Mouse (Mus musculus) olfactory bulb, adult 2 months (tissue): ENCODE measurements around the gene Ppox.

Experiments
- CTCF ChIP-seq: fragments of 200-500 bp; IDR thresholded peaks from 2 replicates; pipeline ENCODE4 v1.5.1; 2012; ENCODE audit warnings: low read depth, mild to moderate bottlenecking, low read length, moderate library complexity; ENCODE audit not compliant: insufficient read depth
- POLR2A ChIP-seq: fragments of 200-500 bp; IDR thresholded peaks from 2 replicates; pipeline ENCODE4 v1.6.1; 2012; ENCODE audit warnings: mild to moderate bottlenecking, low read depth, low read length, moderate library complexity; ENCODE audit not compliant: insufficient read depth

DNA sequence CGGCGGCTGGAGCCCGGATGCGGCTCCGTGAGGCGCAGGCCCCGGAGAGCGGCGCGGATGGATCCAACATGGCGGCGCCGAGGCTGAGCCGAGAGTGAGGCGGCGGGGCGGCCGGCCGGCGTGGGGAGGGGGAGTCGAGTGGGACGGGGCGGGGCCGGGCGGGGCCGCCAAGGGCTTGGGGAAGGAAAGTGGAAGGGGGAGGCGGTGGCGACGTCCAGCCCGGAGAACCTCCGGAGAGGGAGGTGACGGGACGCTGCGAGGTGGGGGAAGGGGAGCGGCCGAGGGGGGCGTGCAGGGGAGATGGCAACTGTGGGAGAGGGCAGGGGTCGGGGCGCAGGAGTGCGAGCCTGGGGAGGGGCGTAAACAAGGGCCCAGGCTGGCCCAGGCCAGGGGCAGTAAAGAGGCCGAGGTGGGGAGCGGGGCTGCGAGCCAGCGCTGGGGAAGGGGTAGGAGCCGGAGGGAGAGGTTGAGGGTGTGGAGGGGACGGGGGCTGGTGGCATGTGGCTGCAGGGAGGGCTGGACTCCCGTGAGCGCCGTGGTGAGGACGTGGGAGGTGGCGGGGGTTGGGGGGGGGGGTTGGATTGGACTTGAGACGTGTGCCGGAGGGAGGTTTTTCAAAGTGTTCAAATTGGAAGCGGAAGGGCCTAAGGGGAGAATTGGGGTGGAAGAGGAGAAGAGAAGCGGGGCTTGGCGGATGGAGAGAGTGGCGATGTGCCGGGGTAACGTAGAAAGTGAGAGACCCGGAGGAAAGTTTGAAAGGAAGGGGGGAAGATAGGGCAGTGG is 48.6 kb upstream of the Ppox start:
- no peak for TF ChIP-seq CTCF
- 0 out of 2 replicates have a peak, but pooled peaks have one; percentile 4 for TF ChIP-seq POLR2A
